Mouse (Mus musculus) gastrocnemius, postnatal 10 days (tissue): ENCODE measurements around the gene Tspan10. TPM values are rescaled to one million over a fixed set of nuclear protein-coding genes. Genes with fewer than 3 reads are reported as not detected.

Experiments
- DNase-seq: peaks from one replicate; pipeline ENCODE4 v3.0.0; 2021; ENCODE audit warnings: mixed read lengths
- total RNA-seq, 2 experiments: library from RNA; stranded (reverse); gene quantifications; 2 replicates each; pipeline ENCODE4 v1.2.3; 2021

Tspan10 gene
- total RNA-seq, 2 experiments from 2014 or later: not detected

GRCm38 (mm10) chr11:120455413-120455812, 13.0 kb downstream of the Tspan10 start:
- no peak for DNase-seq

- DNase-seq: no peak
Measured at GRCm38 (mm10) chr11:120457370-120457769, 14.9 kb downstream of the Tspan10 start.

GRCm38 (mm10) chr11:120457772-120458751, 15.6 kb downstream of the Tspan10 start, which contains the start of the genes Oxld1 and Ccdc137:
Oxld1 (minus strand) TSS chr11:120458068.
Ccdc137 (plus strand) TSS chr11:120458115.
- DNase-seq: peak; percentile 73

GRCm38 (mm10) chr11:120458847-120459597, 16.6 kb downstream of the Tspan10 start:
- no peak for DNase-seq

GRCm38 (mm10) chr11:120463536-120463935, 21.1 kb downstream of the Tspan10 start:
- no peak for DNase-seq

- no peak for DNase-seq
Measured at GRCm38 (mm10) chr11:120464365-120464764, 21.9 kb downstream of the Tspan10 start.

GRCm38 (mm10) chr11:120465521-120465920, 23.1 kb downstream of the Tspan10 start:
- no peak for DNase-seq

GRCm38 (mm10) chr11:120467051-120467735, 24.7 kb downstream of the Tspan10 start, which contains the start of gene Arl16:
Arl16 (minus strand) TSS chr11:120467607.
- peak; percentile 91 for DNase-seq

GRCm38 (mm10) chr11:120467736-120468092, 25.3 kb downstream of the Tspan10 start:
- DNase-seq: no peak

- no peak for DNase-seq
Measured at GRCm38 (mm10) chr11:120472052-120472451, 29.6 kb downstream of the Tspan10 start.

GRCm38 (mm10) chr11:120483448-120483934, 41.0 kb downstream of the Tspan10 start:
- no peak for DNase-seq

- peak; percentile 84 for DNase-seq
Measured at GRCm38 (mm10) chr11:120484265-120484981, 42.0 kb downstream of the Tspan10 start, which contains the start of gene Mrpl12. Mrpl12 (plus strand) TSS chr11:120484613.

GRCm38 (mm10) chr11:120485251-120485650, 42.8 kb downstream of the Tspan10 start:
- DNase-seq: no peak

- no peak for DNase-seq
Measured at GRCm38 (mm10) chr11:120488516-120488915, 46.1 kb downstream of the Tspan10 start.

GRCm38 (mm10) chr11:120489054-120489761, 46.8 kb downstream of the Tspan10 start:
- peak; percentile 45 for DNase-seq

GRCm38 (mm10) chr11:120490291-120491046, 48.0 kb downstream of the Tspan10 start:
- no peak for DNase-seq

- peak; percentile 88 for DNase-seq
Measured at GRCm38 (mm10) chr11:120491317-120492023, 49.0 kb downstream of the Tspan10 start, which contains the start of gene Slc25a10. Slc25a10 (plus strand) TSS chr11:120491840.

GRCm38 (mm10) chr11:120492024-120492877, 49.8 kb downstream of the Tspan10 start:
- DNase-seq: no peak
